Mouse (Mus musculus): ENCODE results near the gene Chl1.

DNA sequence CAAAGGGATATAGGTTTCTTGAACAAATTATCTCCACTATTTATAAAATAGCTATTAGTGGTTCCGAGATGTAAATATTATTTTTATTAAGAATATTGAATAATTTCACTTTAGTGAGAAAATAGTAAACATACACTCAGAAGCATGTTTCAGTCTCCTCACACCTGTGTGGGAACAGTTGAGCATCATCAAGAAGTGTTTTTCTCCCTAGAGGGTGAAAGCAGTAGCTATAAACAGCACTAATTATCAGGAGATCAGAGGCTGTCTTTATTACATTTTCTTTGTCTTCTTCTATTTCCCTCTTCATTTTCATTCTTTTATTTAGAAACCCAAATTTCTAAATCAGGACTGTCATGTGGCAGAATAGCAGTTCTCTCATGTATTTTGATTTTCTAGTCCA lies 166.7 kb downstream of the Chl1 start:
- TF ChIP-seq EP300 (IDR thresholded peaks at IDR 0.05; ENCODE audit: insufficient read depth, low read depth, low read length): no peak
- no peak for TF ChIP-seq CTCF (IDR thresholded peaks at IDR 0.05; ENCODE audit: low read depth, low read length)

Data from ES-Bruce4 (cell line).